Mouse (Mus musculus) gonadal fat pad, adult 2 months (tissue): ENCODE data around the gene Lmbr1l. TPM values are rescaled to one million over a fixed set of nuclear protein-coding genes. Genes with fewer than 3 reads are reported as not detected.

ENCODE experiments used
- DNase-seq: peaks from one replicate; pipeline ENCODE4 v3.0.0-alpha.2; 2012; ENCODE audit warnings: low read depth
- polyA plus RNA-seq: library from polyadenylated mRNA; depleted of rRNA; stranded (reverse); fragments of >200 nt; gene quantifications from 2 replicates; pipeline ENCODE4 v1.2.3, GENCODE M21; 2012

The Lmbr1l gene
- polyA plus RNA-seq, 1 experiment: 37.5 TPM

DNA sequence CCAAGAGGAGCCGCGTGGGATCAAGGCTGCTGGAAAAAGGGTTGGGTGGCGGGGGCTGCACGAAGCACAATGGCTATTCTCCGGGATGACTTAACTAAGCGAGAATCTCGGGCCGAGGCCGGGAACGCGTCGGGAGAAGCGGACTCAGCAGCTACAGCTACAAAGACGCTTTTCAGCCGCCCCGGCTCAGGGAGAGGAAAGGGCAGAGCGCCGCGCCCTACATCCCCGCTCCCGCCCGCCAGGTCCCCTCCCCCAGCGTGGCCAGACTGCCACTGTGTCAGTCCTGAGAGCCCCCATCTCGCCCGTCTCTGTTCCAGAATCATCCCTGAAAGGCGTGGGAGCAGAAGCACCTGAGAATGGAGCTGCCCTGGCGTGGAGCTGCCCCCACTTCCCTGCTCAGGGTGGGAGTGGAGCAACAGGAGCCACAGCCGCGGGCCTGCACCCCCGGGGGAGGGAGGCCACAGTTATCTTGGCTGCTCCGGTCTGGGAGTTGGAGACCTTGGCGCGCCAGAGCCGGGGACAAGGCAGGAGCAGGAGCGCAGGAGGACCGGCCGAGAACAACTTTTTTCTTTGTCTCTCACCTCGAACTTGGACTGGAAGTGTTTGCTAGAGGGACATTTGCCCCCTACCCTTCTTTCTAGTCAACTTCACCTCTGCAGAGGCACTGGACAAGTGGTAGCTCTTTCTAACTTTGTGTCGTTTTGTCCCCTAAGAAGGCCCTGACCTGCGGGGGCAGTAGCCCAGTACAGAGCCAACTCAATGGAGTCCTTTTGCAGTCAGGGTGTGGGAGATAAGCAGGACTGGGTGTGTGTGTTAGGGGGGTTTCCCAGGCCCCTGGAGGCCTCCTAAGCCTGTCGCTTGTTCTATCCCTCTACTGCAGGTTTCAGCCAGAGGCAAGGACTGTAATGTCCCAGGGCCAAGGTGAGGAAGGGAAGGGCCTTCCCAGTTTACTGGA, 22.1 kb downstream of the Lmbr1l start:
- DNase-seq: no peak

DNA sequence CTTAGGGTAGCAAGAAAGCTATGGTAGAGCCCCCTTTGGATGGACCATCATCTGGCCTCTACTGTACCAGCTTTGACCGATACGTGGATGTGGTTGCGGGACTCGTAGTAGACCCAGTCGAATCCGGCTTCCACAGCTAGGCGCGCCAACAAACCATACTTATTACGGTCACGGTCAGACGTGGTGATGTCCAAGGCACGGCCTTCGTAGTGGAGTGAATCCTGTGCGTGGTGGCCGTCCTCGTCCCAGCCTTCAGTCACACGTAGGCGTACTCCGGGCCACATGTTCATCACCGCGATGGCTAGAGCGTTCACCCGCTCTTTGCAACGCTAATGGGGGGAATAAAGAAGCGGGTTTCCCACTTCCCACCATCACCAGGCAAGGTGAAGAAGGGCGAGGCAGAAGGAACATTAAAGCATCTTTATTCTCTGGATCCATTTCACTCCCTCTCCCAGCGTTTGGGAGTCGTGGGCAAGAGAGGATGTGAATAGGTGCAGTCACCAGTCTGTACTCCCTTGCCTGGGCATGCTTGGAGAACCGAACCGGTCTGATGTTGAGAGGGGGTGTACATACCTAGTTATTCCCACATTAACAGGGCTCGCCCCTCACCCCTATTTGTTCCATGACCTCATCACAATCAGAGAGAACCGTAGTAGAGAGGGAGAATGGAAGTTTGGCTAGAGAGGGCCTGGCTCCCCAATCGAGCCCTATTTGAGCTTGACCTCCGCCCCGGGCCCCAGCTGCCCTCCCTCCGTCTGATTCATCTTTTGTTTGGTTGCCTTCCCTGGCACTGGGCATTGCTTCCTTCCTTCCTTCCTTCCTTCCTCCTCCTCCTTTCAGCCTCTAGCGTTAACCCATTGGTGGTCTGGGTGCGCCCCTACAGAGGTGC, 23.0 kb downstream of the Lmbr1l start:
- no peak for DNase-seq

DNA sequence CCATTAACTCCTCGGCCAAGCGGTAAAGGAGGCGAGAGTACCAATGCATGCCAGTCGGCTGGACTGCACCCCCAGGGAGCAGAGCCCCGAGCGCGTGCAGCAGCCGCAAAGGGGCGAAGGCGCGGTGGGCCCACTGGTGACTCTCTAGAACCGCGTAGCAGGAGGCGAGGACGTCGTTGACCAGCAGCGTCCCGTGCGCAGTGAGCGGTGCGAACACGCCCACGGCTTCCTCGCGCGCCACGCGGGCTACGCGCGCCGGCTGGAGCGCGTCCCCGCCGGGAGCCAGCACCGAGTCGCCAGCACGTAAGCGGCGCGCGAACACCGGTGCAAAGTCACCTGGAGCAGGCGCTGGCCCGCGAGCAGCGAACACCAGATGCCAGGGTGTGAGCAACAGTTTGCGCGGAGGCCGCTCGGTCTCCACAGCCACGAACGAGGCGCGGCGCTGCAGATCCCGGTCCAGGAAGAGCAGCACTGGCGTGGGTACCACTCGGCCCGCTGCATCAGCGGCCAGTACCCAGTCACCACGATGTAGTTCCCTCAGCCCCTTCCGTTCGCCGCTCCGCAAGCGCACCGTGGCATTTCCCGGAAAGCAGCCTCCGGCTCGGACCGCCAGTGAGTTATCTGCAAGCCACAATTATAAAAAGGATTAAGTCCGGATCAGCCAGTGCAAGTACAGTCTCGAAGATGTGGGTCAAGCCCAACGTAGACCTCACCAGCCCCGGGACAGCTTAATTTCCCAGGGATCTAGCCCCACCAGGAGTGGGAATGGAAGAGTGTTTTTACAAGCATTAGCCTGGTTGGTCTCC, 23.9 kb downstream of the Lmbr1l start, which contains the start of gene Rhebl1:
TSS of gene Rhebl1 (minus strand) at position 601 of the 806 bp plus-strand sequence.
- no peak for DNase-seq

DNA sequence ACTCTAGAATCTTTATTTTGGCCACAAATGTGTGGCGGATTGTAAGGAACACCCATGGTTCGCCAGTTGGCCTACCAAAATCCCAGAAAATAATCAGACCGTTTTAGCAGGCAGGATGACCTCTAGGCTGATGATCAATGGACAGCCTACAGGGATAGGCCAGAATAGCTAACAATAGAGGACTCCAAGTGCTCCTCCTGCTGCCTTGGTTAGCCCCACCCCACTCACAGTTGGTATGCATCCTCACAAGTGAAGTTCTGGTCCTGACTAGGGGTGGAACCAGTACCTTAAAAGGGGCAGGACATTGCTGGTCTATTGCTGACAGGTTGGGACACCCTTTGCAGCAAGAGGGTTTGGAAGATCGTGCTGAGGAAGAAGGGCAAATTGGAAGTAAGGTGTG, 25.0 kb downstream of the Lmbr1l start:
- DNase-seq: no peak

DNA sequence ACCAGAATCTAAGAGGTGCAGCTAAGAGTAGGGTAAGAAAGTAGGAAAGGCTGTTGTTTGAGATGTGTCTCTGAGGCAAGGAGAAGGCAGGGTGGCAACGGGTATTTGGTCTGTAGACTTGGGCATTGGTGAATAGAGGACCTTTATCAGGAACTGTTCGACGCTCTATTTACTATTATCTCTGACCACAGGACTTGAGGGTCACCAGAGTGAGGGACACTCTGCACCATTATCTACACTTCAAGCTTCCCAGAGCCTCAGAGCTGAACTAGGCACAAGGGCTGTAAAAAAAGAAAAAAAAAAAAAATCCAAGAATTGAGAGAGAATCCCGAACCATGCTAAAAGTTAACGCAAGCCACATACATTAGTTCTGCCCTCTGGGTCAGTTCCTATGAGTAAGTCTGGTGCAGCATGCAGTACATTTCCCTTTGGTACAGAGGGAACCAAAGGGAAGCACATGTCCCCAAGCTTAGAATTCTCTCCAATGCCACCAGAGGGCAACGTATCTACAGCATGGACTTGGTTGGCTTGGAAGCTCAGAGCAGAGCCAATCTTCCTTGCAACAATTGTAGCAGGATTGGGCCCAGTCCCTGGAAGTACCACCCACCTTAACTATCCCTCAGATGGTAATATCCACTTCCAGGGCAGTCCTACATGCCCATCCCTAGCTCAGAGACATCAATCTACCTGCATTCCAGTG, 26.0 kb downstream of the Lmbr1l start:
- DNase-seq: no peak

DNA sequence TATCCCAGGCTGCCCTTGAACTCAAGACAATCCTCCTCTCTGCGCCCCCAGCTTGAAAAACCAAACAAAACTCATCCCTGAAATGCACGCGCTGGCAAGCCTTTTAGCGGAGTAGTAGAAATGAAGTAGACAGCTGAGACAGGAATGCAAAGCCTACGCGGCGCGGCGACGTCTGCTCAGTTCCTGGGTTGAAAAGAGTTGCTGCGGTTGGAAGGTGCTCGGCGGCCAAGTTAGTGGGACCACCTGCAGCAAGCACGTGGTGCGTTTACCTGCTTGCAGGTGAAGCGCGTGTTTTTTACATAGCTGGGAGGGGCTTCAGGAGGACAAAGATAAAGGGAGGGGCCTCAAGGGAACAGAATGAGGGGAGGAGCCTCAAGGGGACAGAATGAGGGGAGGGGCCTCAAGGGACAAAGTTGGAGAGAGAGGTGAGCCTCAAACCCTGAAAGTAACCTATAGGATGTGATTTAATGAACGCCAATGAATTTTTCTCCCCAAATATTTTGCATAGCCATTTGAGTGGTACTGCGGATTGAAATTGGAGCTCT, 26.8 kb downstream of the Lmbr1l start:
- no peak for DNase-seq

DNA sequence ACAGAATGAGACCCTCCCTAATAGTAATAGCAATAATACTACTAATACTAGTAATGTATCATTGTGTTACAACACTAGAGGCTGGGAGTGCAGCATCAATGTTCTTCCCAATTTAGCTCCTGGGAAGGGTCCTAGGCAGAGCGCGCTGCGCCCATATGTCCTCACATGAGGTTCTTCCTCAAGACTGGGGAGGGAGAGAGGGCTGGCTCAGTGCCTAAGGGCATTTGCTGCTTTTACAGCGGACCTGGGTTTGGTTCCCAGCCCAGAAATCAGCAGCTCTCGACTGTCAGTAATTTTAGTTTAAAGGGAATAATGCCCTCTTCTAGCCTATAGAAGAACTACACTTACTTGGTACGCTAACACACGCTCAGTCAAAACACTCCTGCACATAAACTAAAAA, 30.5 kb downstream of the Lmbr1l start:
- DNase-seq: no peak

DNA sequence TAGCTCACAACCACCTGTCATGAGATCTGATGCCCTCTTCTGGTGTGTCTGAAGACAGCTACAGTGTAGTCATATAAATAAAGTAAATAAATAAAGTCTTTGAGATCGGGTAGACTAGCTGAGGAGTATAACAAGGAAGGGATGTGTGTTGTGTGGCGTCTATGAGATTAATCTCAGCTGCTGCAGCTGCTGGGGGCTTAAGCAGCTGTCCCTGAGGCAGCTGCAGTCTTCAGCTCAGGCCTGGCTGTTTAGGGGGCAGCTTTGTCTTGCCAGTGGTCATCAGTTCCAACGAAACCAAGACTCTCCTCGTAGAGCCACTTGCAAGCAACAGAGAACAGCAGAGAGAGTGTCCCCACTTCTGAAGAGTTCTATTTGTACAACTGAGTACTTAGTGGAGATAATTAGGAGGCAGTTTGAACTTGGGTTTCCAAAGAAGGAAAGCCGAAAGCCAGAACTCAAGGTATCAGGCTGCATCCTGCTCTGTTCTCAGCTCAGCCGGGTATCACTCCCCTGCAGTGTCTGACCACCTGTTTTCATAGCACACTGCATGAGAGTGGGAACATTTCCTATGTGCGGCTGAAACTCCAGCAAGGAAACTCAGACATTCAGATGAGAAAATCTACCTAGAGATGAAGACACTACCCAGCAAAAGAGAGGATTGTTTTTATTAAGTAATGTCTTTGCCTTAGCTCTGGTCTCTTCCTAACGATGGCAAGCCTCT, 31.2 kb downstream of the Lmbr1l start:
- DNase-seq: no peak

DNA sequence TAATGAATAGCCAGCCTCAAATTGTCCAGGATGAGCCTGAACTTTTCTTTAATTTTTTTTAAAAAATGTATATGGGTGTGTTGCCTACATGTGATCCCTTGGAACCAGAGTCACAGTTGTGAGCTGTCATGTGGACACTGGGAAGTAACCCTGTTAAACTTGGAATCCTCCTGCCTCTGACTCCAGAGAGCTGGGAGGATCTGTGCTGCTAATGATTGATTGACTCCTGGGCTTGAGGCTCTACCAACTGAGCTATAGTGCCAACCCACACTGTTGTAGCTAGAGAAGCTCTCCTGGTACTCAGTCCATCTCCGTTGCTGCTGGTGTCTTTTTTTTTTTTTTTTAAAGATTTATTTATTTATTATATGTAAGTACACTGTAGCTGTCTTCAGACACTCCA, 33.9 kb downstream of the Lmbr1l start:
- no peak for DNase-seq

DNA sequence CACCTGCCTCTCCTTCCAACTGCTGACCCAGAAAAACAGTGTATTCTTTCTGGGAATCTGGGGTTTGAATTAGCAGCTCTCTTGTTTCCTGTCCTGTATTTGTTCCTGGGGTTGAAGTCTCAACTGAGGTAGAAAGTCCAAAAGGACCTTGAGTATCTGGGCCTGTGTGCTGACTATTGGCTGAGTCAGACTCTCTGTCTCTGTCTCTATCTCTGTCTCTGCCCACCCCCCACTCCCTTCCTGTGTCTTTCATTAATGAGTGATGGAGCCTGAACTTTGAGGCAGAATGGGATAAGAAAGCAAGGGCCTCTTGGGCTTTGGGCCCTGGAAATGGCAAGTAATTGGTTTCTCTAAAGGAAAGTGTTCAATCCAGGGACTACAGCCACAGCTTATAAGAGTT, 34.4 kb downstream of the Lmbr1l start:
- no peak for DNase-seq

DNA sequence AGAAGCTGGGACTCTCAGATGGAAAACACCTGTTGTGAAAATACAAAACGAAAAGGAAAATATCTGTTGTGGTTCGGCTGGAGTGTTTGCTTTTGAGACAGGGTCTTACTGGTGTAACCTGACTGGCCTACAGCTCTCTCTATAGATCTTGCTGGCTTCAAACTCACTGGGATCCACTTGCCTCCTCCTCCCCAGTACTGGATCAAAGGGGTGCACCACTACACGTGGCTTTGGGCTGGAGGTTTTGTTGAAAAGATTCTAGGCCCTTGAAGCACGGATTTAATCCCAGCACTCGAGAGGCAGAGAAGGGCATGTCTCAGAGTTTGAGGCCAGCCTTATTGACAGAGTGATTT, 36.4 kb downstream of the Lmbr1l start:
- DNase-seq: no peak

DNA sequence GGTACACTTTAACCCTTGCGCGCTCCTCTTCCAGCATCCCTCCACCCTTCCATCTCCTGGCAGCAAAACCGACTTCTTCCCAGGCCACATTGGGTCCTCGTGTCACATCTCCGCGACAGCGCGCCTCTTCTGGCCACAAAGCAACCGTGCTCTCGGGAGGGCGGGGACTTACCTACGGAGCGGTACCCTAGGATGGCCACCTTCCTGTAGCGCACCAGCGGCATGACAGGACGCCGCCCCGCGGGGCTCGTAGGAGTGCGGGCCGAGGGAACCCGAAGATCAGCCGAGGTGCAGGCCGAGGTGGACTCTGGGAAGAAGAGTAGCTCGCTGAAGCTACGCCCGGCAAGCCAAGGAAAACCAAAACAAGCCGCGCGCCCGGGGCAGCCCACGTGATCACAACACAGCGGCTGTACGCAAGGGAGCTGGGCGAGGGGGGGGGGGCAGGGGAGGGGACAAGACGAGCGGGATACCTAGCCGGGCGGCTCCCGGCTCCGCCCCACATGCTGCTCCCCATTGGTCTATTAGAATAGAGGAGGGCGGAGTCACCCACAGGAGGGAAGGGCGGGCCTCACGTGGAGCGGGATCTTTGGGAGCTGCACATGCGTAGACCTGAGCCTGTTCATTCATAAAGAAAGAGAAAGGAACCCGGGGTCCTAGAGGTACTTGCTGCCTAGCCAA, 36.9 kb downstream of the Lmbr1l start:
- DNase-seq: peak; percentile 51

DNA sequence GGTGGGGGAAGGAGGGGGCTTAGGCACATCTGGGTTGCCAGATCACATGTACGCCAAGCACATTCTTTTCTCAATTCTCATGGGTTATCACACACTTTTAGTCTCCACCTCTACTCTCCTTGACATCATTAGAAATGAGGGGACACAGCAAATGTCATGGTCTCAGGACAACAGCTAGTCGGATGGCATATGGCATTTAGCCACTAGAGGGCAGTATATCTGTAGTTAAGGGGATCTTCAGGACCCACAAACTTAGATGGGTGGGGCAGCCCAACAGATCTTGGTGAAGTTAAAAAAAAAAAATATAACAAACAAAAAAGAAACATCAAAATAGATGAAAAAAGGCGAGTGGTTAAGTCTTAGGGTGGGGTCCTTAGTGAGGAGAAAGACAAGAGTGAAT, 40.7 kb downstream of the Lmbr1l start:
- DNase-seq: no peak

DNA sequence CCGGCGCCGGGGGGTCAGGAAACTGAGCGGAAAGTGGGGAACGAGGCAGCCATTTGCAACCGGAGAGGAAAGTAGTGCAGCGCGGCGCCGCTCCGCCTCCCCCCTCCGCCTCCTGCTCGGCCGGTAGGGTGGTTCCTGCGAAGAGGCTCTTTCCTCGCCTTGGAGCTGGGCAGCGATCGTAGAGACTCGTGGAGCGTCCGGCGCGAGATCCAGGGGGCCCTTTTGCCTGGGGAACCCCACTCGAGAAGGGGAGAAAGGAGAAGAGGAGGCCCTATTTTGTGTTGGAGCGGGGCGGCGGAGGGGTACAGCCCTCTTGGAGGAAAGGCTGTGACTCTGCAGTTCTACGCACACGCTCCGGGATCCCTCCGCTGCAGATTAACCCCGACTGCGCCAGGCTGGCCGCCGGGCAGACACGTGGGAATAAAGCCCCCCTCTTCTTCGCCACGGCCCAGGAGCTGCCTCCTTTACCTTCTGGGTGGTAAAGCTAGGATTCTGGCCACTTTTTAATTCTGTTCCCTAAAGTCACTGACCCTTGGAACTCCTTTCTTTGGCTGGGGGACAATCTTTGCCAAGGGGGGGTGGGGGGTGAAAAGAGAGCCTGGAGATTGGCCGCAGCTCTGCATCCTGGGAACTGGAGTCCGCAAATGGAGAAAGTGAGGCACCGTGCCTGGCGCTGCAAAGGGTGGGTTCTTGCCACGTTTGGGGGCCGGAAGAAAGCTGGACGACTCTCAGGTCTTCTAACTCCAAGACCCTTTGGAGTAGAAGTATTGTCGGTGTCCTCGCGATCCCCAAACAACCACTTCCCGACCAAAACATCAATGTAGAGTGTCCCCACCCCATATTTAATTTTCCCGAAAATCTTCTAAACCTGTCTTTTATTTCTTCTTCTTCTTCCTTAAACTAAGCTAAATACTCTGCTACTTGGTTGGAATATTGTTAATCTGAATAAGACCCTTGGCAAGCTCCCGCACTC, 45.8 kb downstream of the Lmbr1l start:
- DNase-seq: peak; percentile 86

DNA sequence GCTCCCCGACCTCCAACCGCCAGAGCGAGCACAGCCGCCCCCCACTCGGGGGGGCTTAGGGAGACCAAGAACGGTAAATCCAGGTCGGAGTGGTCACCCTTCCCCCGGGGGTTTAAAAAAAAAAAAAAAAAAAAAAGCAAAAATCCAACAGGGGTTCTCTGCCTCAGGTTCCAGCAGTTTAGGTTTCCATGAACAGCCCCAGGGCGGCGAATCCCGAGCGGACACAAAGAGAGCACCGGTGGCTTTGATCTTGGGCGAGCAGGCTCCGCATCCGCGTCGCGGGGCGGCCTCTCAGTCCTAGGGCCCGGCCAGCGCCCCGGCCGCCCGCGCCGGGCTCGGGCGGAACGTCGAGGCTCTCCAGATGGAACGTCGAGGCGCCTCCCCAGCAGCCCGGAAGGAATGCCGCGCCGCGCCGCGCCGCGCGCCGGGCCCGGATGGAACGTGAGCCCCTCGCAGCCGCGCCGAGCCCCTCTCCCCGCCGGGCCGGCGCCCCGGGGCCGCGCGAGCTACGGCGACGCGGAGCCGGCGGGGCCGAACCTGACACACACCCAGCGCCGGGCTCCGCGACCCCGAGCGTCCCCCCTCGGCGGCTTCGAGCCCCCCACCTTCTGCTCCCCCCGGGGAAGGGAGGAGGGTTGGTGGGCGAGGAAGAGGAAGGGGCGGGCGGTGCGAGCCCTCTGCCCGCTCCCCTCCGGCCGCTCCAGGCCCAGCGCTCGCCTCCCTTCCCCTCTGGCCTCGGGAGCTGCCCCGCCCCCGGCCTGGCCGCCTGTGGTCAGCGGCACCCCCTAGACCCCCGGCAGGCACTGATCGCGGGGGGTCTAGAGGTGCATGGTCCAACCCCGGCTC, 46.7 kb downstream of the Lmbr1l start, which contains the start of gene Kmt2d:
TSS of gene Kmt2d (minus strand) at position 135 of the 846 bp plus-strand sequence.
- no peak for DNase-seq

DNA sequence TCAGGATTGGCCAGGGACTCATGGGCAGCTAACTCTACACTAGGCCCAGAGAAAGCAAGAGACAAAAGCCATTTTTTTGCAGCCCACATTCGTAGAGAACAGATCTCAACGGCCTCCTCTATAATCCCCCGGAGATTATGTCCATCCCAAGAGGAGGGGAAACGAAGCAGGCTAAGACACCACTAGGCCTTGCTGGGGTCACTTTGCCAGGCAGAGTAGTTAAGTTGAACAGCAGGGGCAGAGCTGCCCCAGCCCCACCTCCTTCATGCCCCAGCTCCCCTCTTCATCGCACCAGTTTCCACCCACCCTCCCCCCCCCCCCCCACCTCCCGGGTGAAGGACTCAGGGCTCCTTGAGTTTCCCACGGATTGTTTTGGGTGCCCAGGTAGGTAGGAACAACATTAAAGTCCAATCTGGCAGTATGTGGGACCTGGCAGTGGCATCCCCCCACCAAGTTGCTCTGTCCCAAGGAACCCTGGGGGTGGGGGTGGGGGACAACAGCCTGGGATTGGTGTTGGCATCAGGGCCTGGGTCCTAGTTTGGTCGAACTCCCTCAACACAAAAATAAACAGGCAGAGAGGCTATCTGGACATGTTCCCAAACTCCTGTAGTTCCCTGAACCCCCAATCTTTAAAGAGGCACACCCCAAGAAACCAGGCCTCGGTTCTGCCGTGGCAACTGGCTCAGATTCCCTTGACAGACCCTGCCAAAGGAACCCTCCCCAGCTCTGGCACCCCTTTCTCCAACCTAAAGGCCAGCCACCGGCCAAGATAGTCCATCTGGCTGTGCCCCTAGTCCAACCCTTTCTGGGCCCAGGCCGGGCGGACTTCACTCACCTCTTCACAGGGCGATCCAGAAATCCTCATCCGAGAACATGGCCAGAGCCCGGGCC, 47.6 kb downstream of the Lmbr1l start:
- no peak for DNase-seq
